Mouse (Mus musculus) layer of hippocampus, adult 9-10 months (tissue): Measurements from ENCODE around the gene Arhgap17.

Experiments
- DNase-seq: peaks from one replicate; pipeline ENCODE4 v3.0.0; 2022; ENCODE audit warnings: low spot score

The Arhgap17 gene

DNA sequence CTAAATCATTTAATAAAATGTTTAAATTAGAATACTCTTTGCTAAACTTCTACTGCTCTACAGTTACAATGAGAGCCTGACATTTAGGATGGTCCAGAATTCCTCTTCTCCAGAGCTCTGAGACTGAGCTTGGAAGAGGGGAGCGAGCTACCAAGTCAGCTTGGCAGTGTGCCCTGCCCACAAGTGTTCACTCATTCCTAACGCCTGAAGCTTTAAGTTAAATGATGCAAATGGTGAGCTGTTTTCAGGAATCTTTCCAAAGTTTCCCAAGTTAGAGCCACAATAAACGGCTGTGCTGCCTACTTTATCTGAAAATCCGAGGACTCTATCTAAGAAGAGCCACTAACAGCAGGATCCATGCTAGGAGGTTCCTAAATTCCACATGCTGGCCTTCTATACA is 85.9 kb downstream of the Arhgap17 start:
- DNase-seq, result no peak

GRCm38 (mm10) chr7:123279797-123280196 is 89.9 kb downstream of the Arhgap17 start:
- no peak for DNase-seq

GRCm38 (mm10) chr7:123276568-123276967 is 93.1 kb downstream of the Arhgap17 start:
- DNase-seq, result no peak

DNA sequence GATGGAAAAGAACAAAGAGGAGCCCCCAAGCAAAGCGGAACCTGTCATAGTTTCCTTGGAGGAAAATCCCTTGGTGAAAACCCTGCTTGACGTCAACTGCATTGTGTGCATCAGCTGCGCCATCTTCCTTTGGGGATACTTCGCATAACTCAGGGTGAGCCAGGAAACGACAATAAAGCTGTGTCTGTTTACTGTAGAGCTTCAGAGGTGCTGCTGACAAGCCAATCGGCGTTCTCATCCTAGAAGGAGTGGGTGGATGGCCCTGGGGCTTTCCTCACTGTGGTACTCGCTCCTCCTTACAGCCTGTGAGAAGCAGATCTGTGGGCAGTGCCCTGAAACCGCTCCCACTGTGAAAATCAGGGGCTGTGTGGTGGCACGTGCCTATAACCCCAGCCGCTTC is 96.7 kb downstream of the Arhgap17 start:
- DNase-seq, result no peak

DNA sequence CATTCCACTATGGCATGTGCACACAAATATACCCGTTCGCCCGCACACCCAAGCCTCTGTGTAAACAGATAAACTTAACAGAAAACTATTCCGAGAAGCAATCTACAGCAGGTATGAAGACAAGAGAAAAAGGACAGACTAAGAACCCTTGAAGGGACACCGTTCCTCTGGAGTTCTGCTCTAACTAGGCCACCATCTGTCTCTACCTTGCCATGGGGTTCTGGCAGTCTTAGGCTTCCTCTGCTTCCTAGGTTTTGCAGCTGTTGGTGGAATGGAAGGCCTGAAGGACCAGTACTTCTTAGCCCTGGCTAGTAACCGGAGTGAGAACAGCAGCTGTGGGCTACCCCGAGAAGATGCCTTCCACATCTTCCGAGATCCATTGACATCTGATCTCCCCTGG is 111.6 kb downstream of the Arhgap17 start:
- no peak for DNase-seq

DNA sequence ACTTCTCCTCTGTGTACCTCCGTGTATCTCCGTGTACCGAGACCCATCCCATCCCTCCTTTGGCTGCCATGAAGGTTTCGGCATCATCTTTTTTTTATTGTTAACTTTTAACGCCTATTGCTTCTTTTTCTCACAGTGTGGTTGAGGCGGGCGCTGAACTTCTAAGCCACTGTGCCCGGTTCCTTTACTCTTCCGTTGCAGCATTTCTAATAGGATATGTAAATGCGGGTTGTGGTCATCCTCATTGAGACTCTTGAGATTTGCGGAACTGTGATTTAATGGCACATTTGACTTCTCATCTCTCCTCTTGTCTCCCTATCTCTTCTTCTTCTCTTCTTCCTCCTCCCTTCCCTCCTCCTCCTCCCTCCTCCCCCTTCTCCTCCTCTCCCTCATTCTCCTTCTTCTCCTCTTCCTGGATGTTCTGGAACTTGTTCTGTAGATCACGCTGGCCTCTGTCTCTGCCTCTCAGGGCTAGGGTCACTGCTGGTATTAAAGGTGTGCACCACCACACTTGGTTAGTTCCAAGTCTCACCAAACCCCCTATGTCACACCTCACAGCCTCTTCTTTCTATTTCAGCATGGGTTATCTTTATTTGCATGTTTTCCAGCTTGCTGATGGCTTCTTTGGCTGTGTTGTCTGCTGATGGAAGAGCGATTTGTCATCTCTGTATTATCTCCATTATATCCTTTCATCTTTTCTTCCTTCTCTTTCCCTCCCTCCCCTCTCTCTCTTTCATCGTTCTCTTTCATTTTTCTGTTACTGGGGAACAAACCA is 115.3 kb downstream of the Arhgap17 start:
- no peak for DNase-seq

DNA sequence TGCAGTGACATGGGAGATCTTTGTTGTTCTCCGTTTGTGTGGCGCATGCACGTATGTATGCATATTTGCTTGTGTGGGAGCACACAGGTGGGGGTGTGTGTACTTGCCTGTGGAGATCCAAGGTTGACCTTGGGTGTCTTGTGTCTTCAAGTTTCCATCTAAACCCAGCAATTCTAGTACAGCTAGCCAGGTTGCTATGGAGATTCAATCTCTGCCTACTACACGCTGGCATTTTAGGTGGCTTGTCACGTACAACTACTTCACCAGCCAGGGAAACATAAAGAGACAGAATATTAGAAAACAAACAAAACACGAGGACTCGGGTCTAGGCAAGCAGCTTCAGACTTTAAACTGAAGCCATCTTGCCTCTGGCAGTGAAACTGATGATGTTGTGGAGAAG is 116.3 kb downstream of the Arhgap17 start:
- DNase-seq, result no peak

- no peak for DNase-seq
These were observed 118.4 kb downstream of the Arhgap17 start for GRCm38 (mm10) chr7:123251343-123251742.

GRCm38 (mm10) chr7:123248166-123248565 is 121.5 kb downstream of the Arhgap17 start:
- no peak for DNase-seq

DNA sequence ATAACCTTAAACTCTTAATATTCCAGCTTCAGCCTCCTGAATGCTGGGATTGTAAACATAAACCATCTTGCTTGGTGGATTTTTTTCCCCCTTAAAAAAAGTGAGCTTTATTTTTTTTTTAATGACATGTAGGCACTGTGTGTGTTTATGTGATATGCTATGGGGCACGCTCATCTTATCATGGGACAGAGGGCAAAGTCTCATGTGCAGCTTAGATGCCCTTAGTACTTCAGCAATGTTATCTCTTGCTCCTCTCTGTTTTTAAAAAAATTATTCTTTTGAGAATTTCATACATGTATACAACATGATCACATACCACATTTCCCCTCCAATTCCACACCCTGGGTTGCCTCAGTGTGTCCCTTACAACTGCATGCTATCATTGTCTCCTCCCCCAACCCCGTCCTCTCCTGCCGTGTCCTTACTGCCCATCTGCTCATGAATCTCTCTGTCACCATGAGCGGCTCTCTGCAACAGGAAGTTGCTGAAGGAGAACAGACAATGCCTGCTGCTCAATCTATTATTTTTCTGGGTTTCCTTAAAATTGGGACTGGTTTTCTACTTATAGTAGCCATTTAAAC is 123.1 kb downstream of the Arhgap17 start:
- no peak for DNase-seq

DNA sequence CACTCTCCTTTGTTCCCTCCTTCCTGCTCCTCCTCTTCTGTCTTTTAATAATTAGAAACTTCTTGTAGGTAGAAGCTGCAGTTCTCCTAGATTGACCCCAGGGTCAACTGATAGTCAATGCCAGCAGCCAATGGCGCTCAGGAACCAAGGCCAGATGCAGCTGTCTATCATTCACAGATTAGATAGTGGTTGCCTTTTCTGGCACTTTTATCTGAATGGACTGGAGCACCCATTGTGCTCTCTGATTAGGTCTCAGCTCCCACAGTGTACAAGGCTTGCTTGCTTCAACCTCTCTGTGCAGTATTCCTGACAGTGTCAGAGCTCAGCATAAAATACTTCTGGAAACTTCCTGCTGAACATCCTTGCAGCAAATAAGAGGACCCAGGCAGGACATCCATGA is 124.9 kb downstream of the Arhgap17 start:
- DNase-seq, result no peak

DNA sequence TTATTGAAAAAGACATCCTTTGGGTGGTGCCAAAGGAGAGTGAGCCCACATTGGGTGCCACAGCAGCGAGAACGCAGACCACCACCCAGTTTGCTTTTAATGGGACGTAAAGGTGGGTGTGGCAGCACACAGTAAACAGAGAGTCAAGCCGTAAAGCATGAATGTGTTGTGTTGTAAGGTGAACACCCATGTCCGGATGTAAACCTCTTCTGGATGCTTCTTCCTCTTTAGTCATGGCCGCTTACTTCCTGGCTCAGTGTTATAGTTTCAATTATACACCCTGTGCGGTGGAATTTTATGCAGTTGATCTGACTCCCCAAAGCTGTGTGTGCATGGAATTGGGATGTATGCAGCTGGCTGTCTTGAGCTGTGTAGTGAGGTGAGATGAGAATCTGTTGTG is 127.5 kb downstream of the Arhgap17 start:
- no peak for DNase-seq

GRCm38 (mm10) chr7:123240064-123240463 is 129.7 kb downstream of the Arhgap17 start:
- DNase-seq, result no peak

- no peak for DNase-seq
These were observed 131.1 kb downstream of the Arhgap17 start for GRCm38 (mm10) chr7:123238621-123239020.

- DNase-seq, result no peak
These were observed 134.3 kb downstream of the Arhgap17 start for GRCm38 (mm10) chr7:123235449-123235848.
